Mouse (Mus musculus) cerebellum, adult 2 months (tissue): Measurements from ENCODE around the gene Nckap1l.
"Not testable (repeated sequence)": the region's sequence is repeated elsewhere in the genome, so short reads cannot be mapped to it uniquely, and the experiment has no call there.

ENCODE experiments used
- CTCF ChIP-seq: fragments of 200-500 bp; IDR thresholded peaks from 2 replicates; pipeline ENCODE4 v1.5.1; 2011; ENCODE audit warnings: low read depth, mild to moderate bottlenecking, control low read depth, low read length, moderate library complexity, borderline replicate concordance; ENCODE audit not compliant: insufficient read depth
- POLR2A ChIP-seq: fragments of 200-500 bp; IDR thresholded peaks from 2 replicates; pipeline ENCODE4 v1.6.1; 2011; ENCODE audit warnings: low read length, control low read depth, borderline replicate concordance; ENCODE audit not compliant: insufficient read depth

- TF ChIP-seq POLR2A, CTCF: not testable (repeated sequence)
These were observed 48.0 kb upstream of the Nckap1l start for GRCm38 (mm10) chr15:103405586-103405985.
